Mouse (Mus musculus): Measurements from ENCODE around the gene Mettl1. TPM values are rescaled to one million over a fixed set of nuclear protein-coding genes. Genes with fewer than 3 reads are reported as not detected.

The Mettl1 gene
- polyA plus RNA-seq, 1 experiment from 2014 or later: 44.0 TPM

DNA sequence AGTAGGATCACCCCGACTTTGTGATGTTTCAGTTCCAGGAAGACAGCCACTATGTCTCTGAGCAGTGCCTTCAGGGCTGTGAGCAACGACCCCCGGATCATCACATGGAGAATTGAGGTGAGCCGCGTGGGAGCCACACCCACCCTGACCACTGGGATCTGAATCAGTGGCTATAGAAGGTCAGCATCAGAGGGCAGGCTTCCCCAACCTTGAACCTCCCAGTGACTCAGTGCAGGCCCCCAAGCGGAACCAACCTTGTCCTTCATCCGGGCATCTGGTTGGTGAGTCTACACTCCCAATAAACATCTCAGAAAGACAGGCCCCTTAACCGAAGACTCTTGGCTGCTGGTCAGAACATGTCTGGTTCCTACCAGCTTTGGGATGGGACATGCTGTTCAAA, 37.9 kb upstream of the Mettl1 start:
- H3K36me3 ChIP-seq (ENCODE audit: control insufficient read depth, insufficient read depth, low read length): no peaks in the 10 kb centered on the region; the same call in 1 of the 2 replicates

DNA sequence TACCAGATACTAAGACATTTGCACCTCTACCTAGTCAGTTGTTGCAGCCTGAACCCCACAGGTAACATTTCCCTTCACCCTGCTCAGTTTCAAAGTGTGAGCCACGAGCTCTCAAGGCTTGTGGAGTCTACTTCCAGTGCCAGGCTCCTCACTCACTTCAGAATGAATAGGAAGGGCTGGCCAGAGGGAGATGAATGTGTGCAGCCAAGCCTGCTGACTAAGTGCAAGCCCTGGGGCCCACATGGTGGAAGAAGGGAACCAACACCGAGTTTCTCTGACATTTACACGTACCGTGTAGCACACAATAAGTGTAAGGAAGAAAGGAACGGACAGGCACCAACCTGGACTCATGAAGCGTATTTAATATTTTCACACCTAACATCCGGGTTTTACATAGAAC, 37.4 kb upstream of the Mettl1 start:
- H3K9ac ChIP-seq (ENCODE audit: low read length): no peak overlapping the region
- ATAC-seq (replicated peaks; ENCODE audit: low FRiP score): no peak
- 80% methylated on average over 7 of the region's 7 CpGs for whole genome bisulfite sequencing

More for the DNA sequence above, 37.9 kb upstream of the Mettl1 start:
- ATAC-seq (replicated peaks; ENCODE audit: low FRiP score) (no peak), DNase-seq (ENCODE audit: low spot score) (no peak)
- H3K4me3 ChIP-seq (ENCODE audit: low read depth, low read length): no peak overlapping the region
- H3K27me3 ChIP-seq (ENCODE audit: control insufficient read depth, insufficient read depth, low read length): no peaks in the 10 kb centered on the region
- no peaks in the 10 kb centered on the region for H3K9me3 ChIP-seq (ENCODE audit: control insufficient read depth, low read length)
- H3K4me1 ChIP-seq (replicated peaks; ENCODE audit: control insufficient read depth, insufficient read depth, low read length): 0 out of 2 replicates have a peak, but pooled peaks cover 3% of the 10 kb centered on the region
- 86% methylated on average over 8 of the region's 8 CpGs for WGBS
- no peak overlapping the region for H3K4me2 ChIP-seq (ENCODE audit: low read depth, low read length, severe bottlenecking)
- no peak overlapping the region for H3K9ac ChIP-seq (ENCODE audit: low read length)
- no peak overlapping the region for H3K27ac ChIP-seq (ENCODE audit: low read depth, low read length)

DNA sequence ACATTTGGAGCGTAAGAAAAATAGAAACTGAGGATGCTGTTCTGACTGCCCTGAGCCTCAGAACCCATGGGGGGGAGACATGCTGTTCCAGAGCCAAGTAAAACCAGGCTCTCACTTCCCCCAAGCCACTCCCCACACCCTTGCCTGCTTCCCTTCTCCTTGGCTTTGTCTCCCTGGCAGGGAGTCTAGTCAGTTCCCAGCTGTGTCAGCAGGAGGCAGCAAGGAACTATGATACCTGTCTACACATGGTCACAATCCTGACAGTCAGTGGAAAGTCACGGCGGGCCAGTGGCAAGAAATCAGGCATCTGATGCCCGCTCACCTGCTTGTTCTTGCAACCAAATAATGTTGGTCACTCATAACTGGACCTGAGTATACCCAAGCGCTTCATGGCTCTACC, 24.7 kb upstream of the Mettl1 start:
- H3K27ac ChIP-seq (ENCODE audit: low read depth, low read length): no peak overlapping the region
- 64% methylated on average over 5 of the region's 5 CpGs for WGBS
- no peaks in the 10 kb centered on the region for H3K27me3 ChIP-seq (ENCODE audit: control insufficient read depth, insufficient read depth, low read length)
- DNase-seq (ENCODE audit: low spot score) (no peak), ATAC-seq (replicated peaks; ENCODE audit: low FRiP score) (no peak)
- H3K4me3 ChIP-seq (ENCODE audit: low read depth, low read length): no peak overlapping the region
- H3K4me2 ChIP-seq (ENCODE audit: low read depth, low read length, severe bottlenecking): no peak overlapping the region
- no peaks in the 10 kb centered on the region for H3K9me3 ChIP-seq (ENCODE audit: control insufficient read depth, low read length)
- H3K9ac ChIP-seq (ENCODE audit: low read length): no peak overlapping the region
- H3K36me3 ChIP-seq (ENCODE audit: control insufficient read depth, insufficient read depth, low read length): no peaks in the 10 kb centered on the region
- no peaks in the 10 kb centered on the region for H3K4me1 ChIP-seq (replicated peaks; ENCODE audit: control insufficient read depth, insufficient read depth, low read length)

More for the DNA sequence above, 37.4 kb upstream of the Mettl1 start:
- Histone ChIP-seq H3K27ac (ENCODE audit: low read depth, low read length) (no peak overlapping the region), H3K9me3 (ENCODE audit: control insufficient read depth, low read length) (no peaks in the 10 kb centered on the region), H3K27me3 (ENCODE audit: control insufficient read depth, insufficient read depth, low read length) (no peaks in the 10 kb centered on the region), H3K4me3 (ENCODE audit: low read depth, low read length) (no peak overlapping the region), H3K4me1 (replicated peaks; ENCODE audit: control insufficient read depth, insufficient read depth, low read length) (0 out of 2 replicates have a peak, but pooled peaks cover 3% of the 10 kb centered on the region), H3K4me2 (ENCODE audit: low read depth, low read length, severe bottlenecking) (no peak overlapping the region), H3K36me3 (ENCODE audit: control insufficient read depth, insufficient read depth, low read length) (no peaks in the 10 kb centered on the region; the same call in 1 of the 2 replicates)
- no peak for DNase-seq (ENCODE audit: low spot score)

DNA sequence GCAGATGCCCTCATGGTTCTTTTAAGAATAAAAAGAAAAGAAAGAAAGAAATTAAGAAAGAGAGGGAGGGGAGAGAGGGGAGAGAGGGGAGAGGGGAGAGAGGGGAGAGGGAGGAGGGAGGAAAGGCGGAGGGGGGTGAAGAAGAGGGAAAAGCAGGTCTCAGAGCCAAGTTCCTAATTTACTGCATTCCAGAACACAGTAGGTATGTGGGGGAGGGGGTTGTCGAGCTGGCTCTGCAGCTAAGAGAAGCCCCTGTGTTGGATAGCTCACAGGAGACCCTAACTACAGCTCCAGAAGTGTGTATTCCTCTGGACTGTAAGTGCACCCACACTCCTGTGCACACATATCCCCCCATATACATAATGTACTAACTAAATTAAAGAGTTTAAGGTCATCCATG, 24.1 kb upstream of the Mettl1 start:
- H3K9ac ChIP-seq (ENCODE audit: low read length): no peak overlapping the region

DNA sequence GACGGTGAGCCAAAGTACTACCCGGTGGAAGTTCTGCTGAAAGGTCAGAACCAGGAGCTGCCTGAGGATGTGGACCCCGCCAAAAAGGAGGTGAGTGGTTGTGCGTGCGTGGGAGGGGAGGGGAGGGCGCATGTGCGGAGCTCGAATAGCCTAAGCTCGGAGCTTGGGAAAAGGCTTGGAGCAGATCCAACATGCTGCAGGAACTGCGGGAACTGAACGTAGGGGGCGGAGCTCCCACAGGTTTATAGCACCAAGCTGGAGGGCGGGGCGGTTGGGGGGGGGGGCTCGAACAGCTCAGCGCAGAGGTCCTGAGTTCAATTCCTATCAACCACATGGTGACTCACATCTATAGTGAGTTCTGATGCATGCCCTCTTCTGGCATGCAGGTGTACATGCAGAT, 22.8 kb upstream of the Mettl1 start:
- H3K4me3 ChIP-seq (ENCODE audit: low read depth, low read length): no peak overlapping the region
- DNase-seq (ENCODE audit: low spot score) (no peak), ATAC-seq (replicated peaks; ENCODE audit: low FRiP score) (no peak)
- H3K27me3 ChIP-seq (ENCODE audit: control insufficient read depth, insufficient read depth, low read length): no peaks in the 10 kb centered on the region
- H3K4me1 ChIP-seq (replicated peaks; ENCODE audit: control insufficient read depth, insufficient read depth, low read length): no peaks in the 10 kb centered on the region
- H3K9me3 ChIP-seq (ENCODE audit: control insufficient read depth, low read length): no peaks in the 10 kb centered on the region
- no peak overlapping the region for H3K4me2 ChIP-seq (ENCODE audit: low read depth, low read length, severe bottlenecking)
- 81% methylated on average over 16 of the region's 16 CpGs for WGBS
- H3K9ac ChIP-seq (ENCODE audit: low read length): no peak overlapping the region
- H3K27ac ChIP-seq (ENCODE audit: low read depth, low read length): no peak overlapping the region
- no peaks in the 10 kb centered on the region; the same call in 1 of the 2 replicates for H3K36me3 ChIP-seq (ENCODE audit: control insufficient read depth, insufficient read depth, low read length)

More for the DNA sequence above, 24.1 kb upstream of the Mettl1 start:
- no peaks in the 10 kb centered on the region for H3K9me3 ChIP-seq (ENCODE audit: control insufficient read depth, low read length)
- H3K4me3 ChIP-seq (ENCODE audit: low read depth, low read length): no peak overlapping the region
- DNase-seq (ENCODE audit: low spot score) (no peak), ATAC-seq (replicated peaks; ENCODE audit: low FRiP score) (no peak)
- no peak overlapping the region for H3K27ac ChIP-seq (ENCODE audit: low read depth, low read length)
- H3K27me3 ChIP-seq (ENCODE audit: control insufficient read depth, insufficient read depth, low read length): no peaks in the 10 kb centered on the region
- WGBS: 30% methylated on average over 2 of the region's 2 CpGs
- H3K36me3 ChIP-seq (ENCODE audit: control insufficient read depth, insufficient read depth, low read length): no peaks in the 10 kb centered on the region; the same call in 1 of the 2 replicates
- H3K4me1 ChIP-seq (replicated peaks; ENCODE audit: control insufficient read depth, insufficient read depth, low read length): no peaks in the 10 kb centered on the region
- no peak overlapping the region for H3K4me2 ChIP-seq (ENCODE audit: low read depth, low read length, severe bottlenecking)

DNA sequence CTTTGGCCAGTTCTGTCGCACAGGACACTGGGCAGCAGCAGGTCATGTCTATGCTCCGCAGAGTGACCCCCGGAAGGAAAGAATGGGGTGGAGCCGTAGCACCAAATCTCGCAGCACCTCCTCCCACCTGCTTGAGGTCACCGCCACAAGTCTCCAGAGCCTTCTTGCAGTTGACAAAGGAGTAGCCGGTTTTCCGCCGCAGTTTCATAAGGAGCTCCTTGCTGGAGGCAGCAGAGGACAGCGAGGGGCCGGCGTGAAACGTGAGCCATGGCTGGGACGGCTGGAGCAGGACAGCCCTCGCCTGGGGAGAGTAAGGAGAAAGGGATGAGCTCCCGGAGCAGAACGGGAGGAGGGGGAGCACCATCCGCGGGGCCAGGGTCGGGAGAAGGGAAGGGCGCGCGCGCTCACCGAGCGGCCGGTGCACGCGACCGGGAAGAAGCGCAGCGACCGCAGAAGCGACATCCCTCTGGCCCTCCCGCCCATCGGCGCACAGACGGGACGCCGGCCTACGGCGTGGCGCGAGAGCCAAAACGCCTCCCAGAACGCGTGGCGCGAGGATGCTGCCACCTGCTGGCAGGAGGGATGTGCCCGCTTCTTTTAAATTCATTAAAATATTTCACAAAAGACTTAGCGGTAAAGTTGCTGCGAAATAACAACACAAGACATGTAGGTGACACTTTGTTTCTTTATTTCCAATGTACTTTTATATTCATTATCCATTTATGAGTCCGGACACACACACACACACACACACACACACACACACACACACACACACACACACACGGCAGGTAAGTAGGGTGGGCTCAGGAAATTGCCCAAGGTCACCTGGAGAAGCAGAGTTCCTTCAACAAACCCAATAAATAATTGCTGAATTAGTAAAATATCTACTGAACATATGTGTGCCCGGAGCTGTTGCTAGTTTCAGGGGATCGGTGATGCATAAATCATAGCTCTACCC, 10.6 kb upstream of the Mettl1 start, which contains the start of gene Tsfm:
TSS of gene Tsfm (minus strand) at position 505 of the 961 bp plus-strand sequence.
- peaks cover 4% of the 10 kb centered on the region for H3K4me1 ChIP-seq (replicated peaks; ENCODE audit: control insufficient read depth, insufficient read depth, low read length)
- 6% methylated on average over 55 of the region's 56 CpGs for WGBS
- peaks cover 2% of the 10 kb centered on the region; the same call in 1 of the 2 replicates for H3K36me3 ChIP-seq (ENCODE audit: control insufficient read depth, insufficient read depth, low read length)
- peak within 1 kb of the TSS; percentile 66; the same call in 1 of the 2 replicates for H3K27ac ChIP-seq (ENCODE audit: low read depth, low read length)
- DNase-seq (ENCODE audit: low spot score): peak; percentile 94
- no peaks in the 10 kb centered on the region for H3K9me3 ChIP-seq (ENCODE audit: control insufficient read depth, low read length)
- H3K27me3 ChIP-seq (ENCODE audit: control insufficient read depth, insufficient read depth, low read length): no peaks in the 10 kb centered on the region
- H3K4me3 ChIP-seq (ENCODE audit: low read depth, low read length): peak within 1 kb of the TSS; percentile 59
- peak; percentile 86 for ATAC-seq (replicated peaks; ENCODE audit: low FRiP score)
- H3K4me2 ChIP-seq (ENCODE audit: low read depth, low read length, severe bottlenecking): peak within 1 kb of the TSS; percentile 79
- peak within 1 kb of the TSS; percentile 93 for H3K9ac ChIP-seq (ENCODE audit: low read length)

DNA sequence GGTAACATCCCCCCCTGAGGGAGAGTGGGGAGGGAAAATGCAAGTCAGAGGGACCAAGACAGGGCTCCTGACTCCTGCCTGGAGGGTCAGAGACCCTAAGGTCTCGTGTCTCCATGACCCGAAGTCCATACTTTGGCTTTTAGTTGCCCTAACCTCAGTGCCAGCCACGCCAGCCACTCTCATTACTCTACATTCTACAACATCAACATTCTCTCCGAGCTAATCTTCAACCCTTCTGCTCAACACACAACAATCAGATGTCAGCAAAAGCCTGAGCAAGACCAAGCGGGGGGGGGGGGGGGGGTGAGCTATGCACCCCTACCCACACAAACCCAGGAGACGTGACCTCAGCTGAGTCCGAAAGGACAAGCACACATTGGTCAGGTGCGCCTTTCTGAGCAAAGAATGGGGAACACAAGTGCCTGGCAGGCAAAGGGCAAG, 7.9 kb upstream of the Mettl1 start:
- Histone ChIP-seq H3K9me3 (ENCODE audit: control insufficient read depth, low read length) (no peaks in the 10 kb centered on the region), H3K9ac (ENCODE audit: low read length) (no peak overlapping the region), H3K4me3 (ENCODE audit: low read depth, low read length) (no peak overlapping the region), H3K36me3 (ENCODE audit: control insufficient read depth, insufficient read depth, low read length) (no peaks in the 10 kb centered on the region; the same call in 1 of the 2 replicates), H3K4me1 (replicated peaks; ENCODE audit: control insufficient read depth, insufficient read depth, low read length) (peaks cover 4% of the 10 kb centered on the region), H3K27me3 (ENCODE audit: control insufficient read depth, insufficient read depth, low read length) (no peaks in the 10 kb centered on the region), H3K27ac (ENCODE audit: low read depth, low read length) (no peak overlapping the region), H3K4me2 (ENCODE audit: low read depth, low read length, severe bottlenecking) (no peak overlapping the region)
- no peak for DNase-seq (ENCODE audit: low spot score)
- WGBS: 83% methylated on average over 8 of the region's 8 CpGs
- ATAC-seq (replicated peaks; ENCODE audit: low FRiP score): no peak

DNA sequence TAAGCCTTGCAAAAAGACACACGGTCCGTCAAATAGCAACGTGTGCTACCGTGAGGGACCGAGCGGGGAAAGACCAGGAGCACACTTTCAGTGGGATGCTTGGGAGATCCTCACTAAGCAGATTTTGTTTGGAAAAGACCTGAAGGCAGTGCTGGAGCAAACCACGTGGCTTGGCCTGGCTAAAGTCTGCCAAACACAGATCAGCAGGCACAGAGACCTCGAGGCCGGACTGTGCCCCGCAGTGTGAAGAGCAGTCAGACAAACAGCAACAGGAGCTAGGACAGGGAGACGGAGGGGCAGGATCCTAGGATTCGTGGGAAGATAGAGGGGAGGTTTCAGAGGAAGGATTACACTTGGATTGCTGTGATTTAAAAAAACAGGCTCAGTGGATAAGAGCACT, 4.9 kb upstream of the Mettl1 start:
- Histone ChIP-seq H3K36me3 (ENCODE audit: control insufficient read depth, insufficient read depth, low read length) (no peaks in the 10 kb centered on the region), H3K9ac (ENCODE audit: low read length) (no peak overlapping the region), H3K27me3 (ENCODE audit: control insufficient read depth, insufficient read depth, low read length) (peaks cover 2% of the 10 kb centered on the region; the same call in 1 of the 2 replicates), H3K27ac (ENCODE audit: low read depth, low read length) (no peak overlapping the region), H3K4me2 (ENCODE audit: low read depth, low read length, severe bottlenecking) (no peak overlapping the region), H3K4me1 (replicated peaks; ENCODE audit: control insufficient read depth, insufficient read depth, low read length) (no peaks in the 10 kb centered on the region), H3K4me3 (ENCODE audit: low read depth, low read length) (no peak overlapping the region), H3K9me3 (ENCODE audit: control insufficient read depth, low read length) (no peaks in the 10 kb centered on the region)
- WGBS: 84% methylated on average over 12 of the region's 12 CpGs
- ATAC-seq (replicated peaks; ENCODE audit: low FRiP score): no peak
- no peak for DNase-seq (ENCODE audit: low spot score)

All from forebrain, embryonic 11.5 days (tissue).